Mouse (Mus musculus) neutrophil, adult 5-6 weeks (primary cell): ENCODE measurements around the gene Gpc5. TPM values are rescaled to one million over a fixed set of nuclear protein-coding genes. Genes with fewer than 3 reads are reported as not detected.
"Not testable (repeated sequence)": the region's sequence is repeated elsewhere in the genome, so short reads cannot be mapped to it uniquely, and the experiment has no call there.

Source experiments
- ATAC-seq: fragments of 151-379, 151-347 bp; 2 replicates; pipeline ENCODE4 v1.8.0; 2017; ENCODE audit warnings: mild to moderate bottlenecking, moderate TSS enrichment; ENCODE audit not compliant: insufficient number of reproducible peaks, poor library complexity, low FRiP score, severe bottlenecking; ENCODE audit errors: extremely low read depth
- total RNA-seq: library from RNA; stranded (forward); fragments of 200-1000 nt; gene quantifications from 2 replicates; pipeline ENCODE4 v1.2.3, GENCODE M21; 2017

Gene Gpc5
- not detected in 2 replicates for total RNA-seq

GRCm38 (mm10) chr14:115092081-115092480, at the start of gene Gpc5:
Gpc5 (plus strand) TSS chr14:115092215.
- peak; percentile 81 for ATAC-seq

GRCm38 (mm10) chr14:115042660-115043059, 49.4 kb upstream of the Gpc5 start:
- no peak for ATAC-seq

- ATAC-seq = no peak
Observed at GRCm38 (mm10) chr14:115044016-115044415, 48.0 kb upstream of the Gpc5 start.

- no peak for ATAC-seq
Observed at GRCm38 (mm10) chr14:115045712-115046111, 46.3 kb upstream of the Gpc5 start.

GRCm38 (mm10) chr14:115047316-115047715, 44.7 kb upstream of the Gpc5 start:
- no peak for ATAC-seq

GRCm38 (mm10) chr14:115047990-115048862, 43.8 kb upstream of the Gpc5 start:
- ATAC-seq = no peak

GRCm38 (mm10) chr14:115048863-115049566, 43.0 kb upstream of the Gpc5 start:
- ATAC-seq = no peak

- ATAC-seq = no peak
Observed at GRCm38 (mm10) chr14:115049831-115050230, 42.2 kb upstream of the Gpc5 start.

GRCm38 (mm10) chr14:115051106-115051760, 40.8 kb upstream of the Gpc5 start:
- ATAC-seq = no peak

GRCm38 (mm10) chr14:115052371-115052770, 39.6 kb upstream of the Gpc5 start:
- ATAC-seq = no peak

GRCm38 (mm10) chr14:115054252-115054651, 37.8 kb upstream of the Gpc5 start:
- no peak for ATAC-seq

GRCm38 (mm10) chr14:115057524-115057923, 34.5 kb upstream of the Gpc5 start:
- ATAC-seq = no peak

- not testable (repeated sequence) for ATAC-seq
Observed at GRCm38 (mm10) chr14:115066164-115066563, 25.9 kb upstream of the Gpc5 start.

- ATAC-seq = no peak
Observed at GRCm38 (mm10) chr14:115070534-115070933, 21.5 kb upstream of the Gpc5 start.

- ATAC-seq = no peak
Observed at GRCm38 (mm10) chr14:115077340-115077739, 14.7 kb upstream of the Gpc5 start.

- no peak for ATAC-seq
Observed at GRCm38 (mm10) chr14:115078064-115078463, 14.0 kb upstream of the Gpc5 start.

- no peak for ATAC-seq
Observed at GRCm38 (mm10) chr14:115081728-115082502, 10.1 kb upstream of the Gpc5 start.

GRCm38 (mm10) chr14:115090516-115090915, 1.5 kb upstream of the Gpc5 start:
- no peak for ATAC-seq

- no peak for ATAC-seq
Observed at GRCm38 (mm10) chr14:115092510-115092909, 495 bp downstream of the Gpc5 start.
